Mouse (Mus musculus) c-Kit-positive CD71-negative TER-119-negative erythroid progenitor cells, embryonic 14.5 days (primary cell): Measurements from ENCODE around the gene Rap1b.
A peak's percentile ranks its signal among the peaks of the same experiment; 100 is the strongest.
"Not testable (repeated sequence)": the region's sequence is repeated elsewhere in the genome, so short reads cannot be mapped to it uniquely, and the experiment has no call there.

Experiments
- DNase-seq: peaks from one replicate; pipeline ENCODE4 v3.0.0-alpha.2; 2013; ENCODE audit warnings: low read depth

The Rap1b gene

DNA sequence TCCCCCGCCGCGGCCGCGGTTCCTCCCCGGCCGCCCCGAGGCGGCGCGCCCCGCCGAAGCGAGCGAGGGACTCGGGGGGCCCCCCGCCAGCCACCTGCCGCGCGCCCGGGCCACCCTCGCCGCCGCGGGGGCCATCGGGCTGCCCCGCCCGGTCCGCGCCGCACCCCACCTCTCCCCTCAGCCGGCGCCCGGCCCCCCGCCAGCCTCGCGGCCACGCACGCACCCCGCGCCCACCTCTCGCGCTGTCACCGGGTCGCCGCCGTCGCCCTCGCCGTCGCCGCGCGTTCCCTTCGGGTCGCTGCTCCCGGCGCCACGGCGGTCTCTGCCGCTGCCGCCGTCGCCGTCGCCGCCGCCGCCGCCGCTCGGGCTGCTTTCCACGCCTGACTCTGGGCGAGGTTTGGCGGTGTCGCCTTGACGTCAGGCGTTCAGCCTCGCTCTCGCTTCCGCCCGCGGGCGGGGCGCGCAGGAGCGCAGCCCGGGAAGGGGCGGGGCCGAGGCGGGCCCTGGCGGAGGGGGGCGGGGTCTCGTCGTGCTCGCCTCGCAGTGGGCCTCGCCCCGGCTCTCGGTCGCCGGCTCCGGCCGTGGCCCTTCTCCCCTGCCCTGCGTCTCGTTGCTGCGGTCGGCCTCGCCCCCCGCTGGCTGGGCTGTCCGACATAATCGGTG, at the start of gene Rap1b:
Gene Rap1b (minus strand): TSS at position 439 of the 663 bp plus-strand sequence.
- DNase-seq = peak; percentile 75

DNA sequence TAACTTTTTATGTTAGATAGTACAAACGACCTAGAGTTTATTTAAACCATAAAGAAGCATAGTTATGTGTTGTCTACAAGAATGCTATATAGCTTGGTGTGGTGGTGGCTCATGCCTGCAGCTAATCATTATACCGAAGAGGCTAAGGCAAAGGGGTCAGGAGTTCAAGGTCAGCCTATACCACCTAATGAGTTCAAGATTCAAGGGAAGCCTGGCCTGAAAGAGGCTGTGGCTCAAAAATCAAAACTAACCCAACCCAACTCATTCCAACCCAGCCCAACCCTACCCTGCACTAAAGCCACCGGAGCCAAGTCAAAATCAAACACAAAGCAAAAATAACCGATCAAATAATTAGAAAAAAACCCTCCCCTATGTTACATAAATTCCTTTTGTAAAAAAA, 49.4 kb upstream of the Rap1b start:
- DNase-seq = no peak

DNA sequence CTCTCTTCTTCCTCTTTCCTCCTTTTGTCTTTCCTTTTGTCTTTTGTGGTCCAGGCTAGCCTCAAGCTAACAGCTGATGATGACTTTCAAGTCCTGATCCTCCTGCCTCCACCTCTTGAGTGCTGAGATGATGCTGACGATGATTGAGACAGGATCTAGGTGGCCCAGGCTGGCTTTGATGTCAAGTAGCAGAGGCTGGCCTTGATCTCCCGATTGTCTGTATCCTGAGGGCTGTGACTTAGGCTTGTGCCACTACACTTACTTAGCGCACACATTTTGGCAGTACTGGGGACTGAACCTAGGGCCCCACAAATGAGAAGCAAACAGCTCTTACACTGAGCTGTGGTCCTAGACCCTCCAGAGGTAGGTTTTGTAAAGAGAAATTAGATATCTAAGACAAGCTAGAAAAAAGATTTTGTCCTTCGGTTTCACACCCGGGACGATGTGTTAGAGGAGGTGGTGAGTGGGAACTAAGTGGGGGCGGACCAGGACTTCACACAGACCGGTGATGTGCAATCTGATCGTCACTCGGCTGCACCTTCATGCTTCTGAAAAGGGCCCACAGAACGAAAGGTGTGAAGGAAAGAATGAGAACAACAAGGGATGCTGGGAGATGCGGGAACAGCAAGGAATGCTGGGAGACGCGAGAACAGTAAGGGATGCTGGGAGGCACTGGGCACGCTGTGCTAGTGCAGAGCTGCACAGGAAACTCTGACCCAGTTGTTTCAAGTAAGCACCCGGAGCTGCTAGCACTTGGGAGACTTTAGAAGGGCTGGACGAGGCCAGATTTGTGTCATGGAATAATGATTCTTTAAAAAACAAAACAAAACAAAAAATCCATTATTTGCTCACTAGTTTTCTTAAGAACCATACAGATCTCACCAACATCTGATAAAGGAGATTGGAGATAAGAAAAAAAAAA, 48.5 kb upstream of the Rap1b start:
- no peak for DNase-seq

DNA sequence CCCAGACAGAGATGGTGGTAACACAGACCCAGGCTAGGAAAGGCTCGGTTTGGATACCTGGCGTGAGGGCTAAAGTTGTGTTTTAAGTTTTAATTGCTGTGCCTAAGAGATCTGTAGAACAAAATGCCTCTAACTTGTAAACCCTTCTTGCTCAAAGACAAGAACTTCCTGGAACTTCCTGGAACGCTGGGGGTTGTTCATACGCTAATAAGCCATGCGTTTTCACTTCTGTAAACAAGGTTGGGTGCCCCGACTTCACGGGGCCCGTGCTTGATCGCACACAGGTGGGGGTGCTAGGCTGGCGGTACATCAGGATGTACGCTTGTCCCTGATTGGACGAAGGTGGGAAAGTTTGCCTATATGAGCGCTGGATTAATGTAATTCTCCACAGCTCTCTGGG, 47.3 kb upstream of the Rap1b start:
- DNase-seq = not testable (repeated sequence)

DNA sequence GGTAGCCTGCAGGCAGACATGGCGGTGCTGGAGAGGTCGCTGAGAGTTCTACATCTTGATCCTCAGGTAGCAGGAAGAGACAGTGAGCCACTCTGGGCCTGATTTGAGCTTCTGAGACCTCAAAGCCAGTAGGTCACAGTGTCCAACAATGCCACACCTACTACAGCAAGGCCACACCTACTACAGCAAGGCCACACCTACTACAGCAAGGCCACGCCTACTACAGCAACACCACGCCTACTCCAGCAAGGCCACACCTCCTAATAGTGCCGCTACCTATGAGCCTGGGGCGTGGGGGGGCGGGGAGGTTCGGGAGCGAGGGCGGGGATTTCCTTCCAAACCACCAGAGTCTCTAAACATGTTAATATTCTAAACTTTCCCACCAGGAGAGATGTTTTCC, 45.5 kb upstream of the Rap1b start:
- no peak for DNase-seq

DNA sequence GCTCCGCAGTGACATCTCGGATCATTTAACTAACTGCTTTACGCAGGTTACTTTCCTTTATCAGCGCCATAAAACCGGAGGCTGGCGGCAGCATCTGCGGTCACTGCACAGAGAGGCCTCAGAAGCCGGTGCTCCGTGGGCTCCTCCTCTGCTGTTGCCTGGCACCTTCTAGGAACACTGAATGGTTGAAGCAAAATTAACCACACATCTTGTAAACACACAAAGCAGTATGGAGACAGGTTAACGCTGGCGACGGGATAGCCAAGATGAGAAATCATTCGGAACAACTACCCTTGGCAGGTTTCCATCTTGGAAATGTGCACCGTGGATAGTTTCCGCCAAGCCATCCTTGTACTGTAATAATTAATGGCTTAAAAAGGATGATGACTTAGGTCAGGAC, 43.0 kb upstream of the Rap1b start:
- DNase-seq = no peak

DNA sequence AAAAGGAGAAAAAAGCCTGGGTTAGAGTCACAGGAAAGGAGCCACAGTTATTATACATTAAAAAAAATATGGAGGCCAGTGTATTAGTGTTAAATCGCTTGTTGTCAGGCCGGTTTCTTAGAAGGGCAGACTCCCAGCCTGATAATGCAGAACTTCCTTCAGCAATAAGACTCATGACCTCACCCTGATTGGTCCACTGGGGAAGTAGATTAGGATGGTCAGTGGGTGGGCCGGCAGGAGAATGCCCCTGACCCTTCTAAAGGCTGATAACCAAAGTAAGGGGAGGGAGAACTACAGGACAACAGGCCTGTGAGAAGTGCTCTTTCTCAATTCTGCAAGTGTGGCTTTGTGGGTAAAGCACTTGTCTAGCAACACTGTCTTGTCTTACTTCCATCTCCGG, 39.5 kb upstream of the Rap1b start:
- DNase-seq = no peak

DNA sequence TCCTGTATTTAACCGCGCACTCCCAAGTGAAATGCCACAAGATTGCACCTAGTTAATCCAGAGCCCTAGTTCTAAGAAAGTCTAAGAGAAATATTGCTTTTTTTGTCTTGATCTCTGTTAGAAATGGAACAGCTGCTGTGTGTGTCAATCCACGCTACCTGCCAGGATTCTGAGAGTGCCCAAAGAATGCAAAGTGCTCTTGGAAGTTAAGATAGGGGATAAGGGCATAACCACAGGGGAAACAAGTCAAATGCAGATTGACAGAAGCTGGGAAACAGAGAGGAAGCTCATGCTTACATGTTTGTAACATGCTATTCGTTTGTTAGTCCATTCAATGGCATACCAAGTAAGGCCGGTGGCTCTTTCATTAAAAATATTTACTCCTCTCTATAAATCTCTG, 38.9 kb upstream of the Rap1b start:
- no peak for DNase-seq

DNA sequence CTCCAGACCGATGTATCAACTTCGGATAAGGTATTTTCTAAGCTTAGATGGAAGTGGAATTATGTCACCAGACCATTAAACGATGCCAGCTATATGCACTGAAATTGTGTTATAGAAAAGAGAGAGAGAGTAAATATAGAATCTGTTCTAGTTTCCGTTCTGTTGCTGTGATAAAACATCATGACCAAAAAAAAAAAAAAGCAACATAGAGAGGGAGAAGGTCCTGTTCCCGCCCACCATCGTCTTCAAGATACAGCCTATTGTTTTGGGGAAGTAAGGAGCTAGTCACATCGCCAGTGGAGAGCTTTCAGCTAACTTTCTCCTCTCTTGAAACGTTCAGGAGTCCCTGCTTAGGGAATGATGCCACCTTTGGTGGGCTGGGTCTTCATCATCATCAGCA, 37.6 kb upstream of the Rap1b start:
- DNase-seq = no peak

DNA sequence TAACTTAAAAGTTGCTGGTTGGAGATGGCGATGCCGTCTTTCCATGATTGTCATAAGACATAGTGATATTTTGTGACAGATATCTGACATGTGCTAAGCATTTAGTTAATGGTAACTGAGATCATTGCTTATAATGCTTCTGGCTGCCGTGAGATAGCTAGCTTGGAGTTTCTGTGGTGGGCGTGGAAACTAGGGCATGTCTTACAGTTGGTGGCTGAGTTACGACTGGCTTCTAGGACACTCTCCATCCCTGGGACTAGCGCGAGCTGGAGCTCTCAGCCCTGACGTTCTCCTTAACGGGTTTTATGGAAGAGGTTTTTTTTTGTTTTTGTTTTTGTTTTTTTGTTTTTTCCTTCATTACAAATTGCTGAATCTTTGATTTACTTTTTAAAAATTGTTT, 32.8 kb upstream of the Rap1b start:
- DNase-seq = no peak

DNA sequence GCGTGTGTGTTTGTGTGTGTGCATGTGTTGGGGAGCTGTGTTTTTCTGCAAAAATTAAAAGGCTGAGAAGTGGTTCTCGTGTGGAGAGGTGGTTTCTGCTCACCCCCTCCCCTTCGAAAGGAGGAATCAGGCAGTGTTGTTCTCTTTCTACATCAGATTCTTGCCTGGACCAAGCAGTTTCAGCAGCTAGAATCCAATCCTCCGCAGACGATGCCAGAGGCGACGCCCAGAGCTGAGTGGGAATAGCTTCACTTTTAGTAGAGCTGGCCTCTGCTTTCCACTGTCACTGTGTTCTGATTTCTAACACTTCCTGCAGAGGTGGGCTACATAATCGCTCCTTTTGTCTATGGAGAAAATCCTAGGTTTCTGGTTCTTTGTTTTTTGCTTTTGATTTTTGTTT, 31.0 kb upstream of the Rap1b start:
- DNase-seq = no peak

DNA sequence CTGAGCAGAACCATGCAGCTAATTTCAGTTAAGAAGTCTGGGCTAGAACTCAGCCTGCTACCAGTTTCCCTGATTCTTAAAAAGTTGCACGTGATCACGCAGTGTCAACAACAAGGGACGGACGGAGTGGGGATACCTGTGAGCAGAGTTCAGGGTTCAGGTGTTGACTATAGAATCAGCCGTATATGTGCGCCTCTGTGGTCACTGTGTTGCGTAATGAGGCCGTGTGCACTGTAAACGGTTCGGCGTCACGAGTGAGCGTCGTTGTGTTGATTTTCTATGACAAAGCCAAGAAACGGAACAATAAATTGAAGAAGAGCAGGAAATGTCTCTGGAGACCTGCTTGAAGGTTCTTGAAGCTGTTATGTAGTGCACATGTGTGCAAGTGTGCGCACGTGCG, 30.6 kb upstream of the Rap1b start:
- no peak for DNase-seq

DNA sequence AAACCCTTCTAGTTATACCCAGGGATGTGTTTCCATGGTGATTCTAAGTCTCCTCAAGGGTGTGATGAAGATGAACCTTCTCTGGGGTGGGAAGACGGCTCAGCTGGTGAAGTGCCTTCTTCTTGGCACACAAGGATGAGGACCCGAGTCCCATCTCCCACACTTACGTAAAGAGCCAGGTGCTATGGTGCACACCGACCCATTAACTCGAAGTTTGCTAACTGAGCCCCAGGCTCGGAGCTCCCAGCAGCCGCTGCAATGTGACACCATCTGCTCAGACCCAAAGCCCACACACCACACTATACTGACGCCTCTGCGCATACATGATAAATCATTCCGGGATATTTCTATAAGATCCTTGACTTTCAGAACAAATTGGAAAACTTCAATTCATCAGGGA, 29.1 kb upstream of the Rap1b start:
- DNase-seq = no peak

DNA sequence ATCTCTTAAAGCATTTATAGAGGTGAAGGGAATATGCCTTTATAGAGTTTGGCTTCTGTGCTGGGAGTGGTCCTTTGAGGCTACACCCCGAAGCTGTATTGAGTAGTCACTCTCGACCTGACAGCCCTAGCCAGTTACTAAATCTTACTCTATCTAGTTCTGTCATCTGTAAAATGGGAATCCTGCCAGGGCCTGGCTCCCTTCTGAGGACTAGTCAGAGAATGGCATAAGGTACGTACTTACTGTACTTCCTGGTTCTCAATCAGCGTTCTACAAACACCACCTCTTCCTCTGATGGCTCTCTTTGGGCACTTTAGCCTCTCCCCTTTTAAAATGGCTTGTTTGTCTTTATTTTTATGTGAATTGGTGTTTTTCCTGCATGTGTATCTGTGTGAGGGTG, 28.1 kb upstream of the Rap1b start:
- no peak for DNase-seq

DNA sequence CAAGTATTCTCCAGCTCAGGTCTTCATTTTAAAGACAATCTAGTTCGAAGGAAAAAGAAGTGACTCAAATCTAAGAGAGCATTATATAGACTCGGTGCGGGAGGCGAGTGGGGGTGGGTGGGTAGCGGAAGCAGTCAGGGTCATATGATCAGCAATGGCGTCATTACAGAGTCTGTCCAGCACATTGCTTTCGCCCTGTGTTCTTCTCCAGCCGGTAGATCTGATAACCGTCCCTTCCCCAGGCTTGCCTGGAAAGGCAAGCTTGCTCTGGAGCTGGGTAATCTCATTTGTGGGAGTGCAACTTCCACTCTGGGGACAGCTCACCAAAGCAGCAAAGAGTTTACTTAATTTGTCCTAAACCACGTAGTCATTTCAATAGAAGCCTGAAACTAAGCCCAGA, 26.6 kb upstream of the Rap1b start:
- DNase-seq = no peak

DNA sequence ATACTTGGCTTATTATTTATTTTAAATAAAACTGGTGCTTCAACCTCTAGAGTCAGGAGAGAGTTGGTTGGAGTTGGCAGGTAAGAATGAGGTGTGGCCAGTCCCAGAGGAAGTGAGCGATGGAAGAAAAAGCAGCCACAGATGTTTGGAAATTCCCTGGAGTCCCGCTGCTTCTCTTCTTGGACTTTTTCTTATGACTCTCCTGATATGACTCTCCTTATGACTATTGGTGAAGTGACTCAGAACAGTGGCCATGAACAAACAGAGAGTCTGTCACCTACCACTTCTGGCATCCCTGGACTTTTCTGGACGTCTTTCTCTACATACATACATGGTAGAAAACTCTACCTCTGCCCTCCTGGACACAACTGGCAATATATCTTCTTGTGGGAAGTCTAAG, 21.5 kb upstream of the Rap1b start:
- DNase-seq = no peak

DNA sequence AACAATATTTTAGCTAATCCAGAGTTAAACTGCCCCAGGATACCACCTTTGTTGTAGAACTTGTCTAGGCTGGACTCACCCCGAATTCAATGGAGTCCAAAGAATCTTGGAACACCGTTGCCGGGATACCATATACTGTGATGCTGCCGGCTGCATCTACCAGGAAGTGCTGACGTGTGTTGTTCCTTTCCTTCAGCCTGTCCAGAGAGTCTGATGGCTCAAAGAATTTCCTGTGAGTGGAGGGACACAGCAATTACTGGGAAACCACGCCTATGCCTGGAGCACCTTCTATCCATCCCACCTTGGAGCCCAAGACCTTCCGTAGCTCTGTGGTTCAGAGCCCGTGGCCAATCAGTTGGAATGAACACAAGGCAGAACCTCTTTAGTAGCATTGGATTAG, 20.8 kb upstream of the Rap1b start:
- DNase-seq = no peak

DNA sequence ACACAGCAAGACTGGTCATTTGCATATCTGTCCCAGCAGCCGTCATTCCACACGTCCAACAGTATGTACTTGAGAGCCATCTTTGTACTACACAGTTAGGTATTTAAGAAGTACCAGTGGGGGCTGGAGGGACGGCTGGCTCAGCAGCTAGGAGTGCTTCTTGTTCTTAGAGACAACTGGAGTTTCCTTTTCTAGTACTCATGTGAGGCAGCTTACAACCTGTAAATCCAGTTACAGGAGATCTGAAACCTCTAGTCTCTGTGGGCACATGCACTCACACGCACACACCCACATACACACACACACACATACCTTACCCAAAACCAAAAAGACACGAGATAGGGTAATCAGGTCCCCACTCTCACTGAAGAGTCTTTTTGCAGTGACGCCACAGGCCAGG, 18.9 kb upstream of the Rap1b start:
- no peak for DNase-seq

DNA sequence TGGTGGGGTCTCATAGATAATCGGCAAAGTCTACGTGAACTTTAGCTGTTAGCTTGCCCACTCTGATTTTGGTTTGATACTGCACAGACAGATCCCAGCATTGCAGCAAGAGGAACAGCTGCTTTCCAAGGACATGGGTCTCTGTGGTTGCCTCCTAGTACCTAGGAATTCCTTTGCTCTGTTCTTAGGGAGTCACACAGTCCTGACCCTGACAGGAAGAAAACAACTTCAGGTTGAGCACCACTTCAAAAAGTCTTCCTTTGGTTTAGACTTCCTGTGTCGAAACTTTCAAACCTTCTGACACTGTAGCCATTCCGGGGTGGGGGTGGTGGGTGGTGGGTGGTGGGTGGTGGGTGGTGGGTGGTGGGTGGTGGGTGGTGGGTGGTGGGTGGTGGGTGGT, 18.4 kb upstream of the Rap1b start:
- DNase-seq = no peak

DNA sequence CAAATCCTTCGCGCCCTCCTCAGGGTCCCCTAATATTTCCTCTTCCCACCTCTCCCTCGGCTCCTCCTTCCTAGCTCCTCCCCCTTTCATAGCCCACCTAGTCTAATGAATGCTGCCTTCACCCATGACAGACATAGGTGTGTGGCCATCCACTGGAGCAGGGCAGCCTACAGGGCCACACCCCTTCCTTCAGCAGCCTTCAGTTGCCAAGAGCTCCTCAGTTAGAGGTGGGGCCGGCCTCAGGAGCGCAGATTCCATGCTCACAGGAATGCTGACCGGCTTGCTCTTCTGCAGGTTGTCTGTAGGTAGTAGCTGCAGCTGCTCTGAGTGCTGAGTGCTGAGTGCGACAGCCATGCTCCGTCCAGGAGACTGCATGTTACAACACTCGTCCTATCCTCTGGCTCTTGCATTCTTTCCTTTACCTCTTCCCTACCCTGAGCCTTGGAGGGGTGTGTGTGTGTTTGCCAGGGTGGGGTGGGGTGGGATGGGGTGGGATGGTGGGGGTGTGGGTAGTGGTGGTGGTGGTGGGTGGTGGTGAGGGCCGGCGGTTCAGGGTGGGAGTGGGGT, 16.3 kb upstream of the Rap1b start:
- DNase-seq = no peak

DNA sequence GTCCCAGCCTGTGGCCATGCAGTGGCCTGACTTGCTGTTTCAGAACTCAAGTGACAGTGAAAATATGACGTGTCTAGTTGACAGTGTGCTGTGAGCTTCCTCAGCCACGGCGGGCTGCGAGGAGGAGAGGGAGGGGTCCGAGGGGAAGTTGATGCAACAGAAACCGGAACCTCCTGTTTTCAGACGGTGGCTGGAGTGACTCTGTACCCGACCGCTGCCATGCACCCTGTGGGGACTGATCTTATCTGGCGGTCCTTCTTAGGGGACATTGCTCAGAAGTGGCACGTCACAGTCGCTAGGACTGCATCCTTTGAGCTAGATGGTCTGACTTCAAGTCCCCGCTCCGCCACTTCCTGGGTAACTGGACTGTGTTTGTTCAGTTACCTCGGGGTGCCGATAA, 15.1 kb upstream of the Rap1b start:
- DNase-seq = peak; percentile 68

DNA sequence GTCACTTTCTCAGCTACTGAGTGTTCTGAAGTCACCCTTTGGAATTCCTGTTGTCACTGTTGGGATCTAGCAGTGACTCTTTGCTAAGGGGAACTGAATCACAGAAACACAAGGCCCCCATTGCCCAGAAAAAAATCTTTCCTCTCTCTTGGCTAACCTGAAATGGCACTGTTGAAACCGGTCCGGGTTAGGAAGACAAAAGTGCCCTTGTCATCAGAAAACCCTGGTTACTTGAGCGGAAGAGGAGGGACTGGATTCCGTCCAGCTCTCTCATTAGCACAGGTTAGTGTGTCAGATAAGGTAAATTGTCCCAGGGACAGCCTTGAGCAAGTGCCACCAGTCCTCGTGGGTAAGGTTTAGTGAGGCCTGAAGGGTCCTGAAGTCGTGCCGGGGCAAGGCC, 14.5 kb upstream of the Rap1b start:
- no peak for DNase-seq

DNA sequence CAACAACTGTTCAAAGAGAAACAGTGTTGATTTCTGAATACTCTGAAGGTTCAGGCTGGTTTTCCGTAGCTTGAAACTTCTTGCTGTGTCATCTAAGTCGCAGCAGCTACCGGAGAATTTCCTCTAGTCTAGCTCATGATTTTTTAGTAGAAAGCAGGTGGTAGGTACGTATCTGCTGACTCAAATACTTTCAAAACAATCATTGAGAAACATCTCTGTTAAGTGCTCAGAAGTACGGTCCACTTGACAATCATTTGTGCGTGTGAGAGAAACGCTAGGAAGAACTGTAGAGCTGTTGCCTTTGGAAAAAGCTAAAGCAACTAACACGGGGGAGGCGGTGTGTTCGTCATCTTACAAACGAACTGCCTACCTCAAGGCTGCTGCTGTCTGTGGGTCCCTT, 14.0 kb upstream of the Rap1b start:
- no peak for DNase-seq
